Mouse (Mus musculus): ENCODE results near the gene Il24.

- no peak for TF ChIP-seq CTCF (IDR thresholded peaks at IDR 0.05; ENCODE audit: low read depth)
- no peak for TF ChIP-seq EP300 (optimal IDR thresholded peaks at IDR 0.05)
Observed at GRCm38 (mm10) chr1:130865541-130866221, 21.6 kb downstream of the Il24 start, which contains the start of gene Fcmr.
